Mouse (Mus musculus) heart, postnatal 0 days (tissue): ENCODE measurements at regions not wholly inside any gene's neighbourhood (a gene's known extent, or its start where the extent isn't known, plus 50 kb on each side); places are given as distances from the start of the nearest gene placed in this dataset.

ENCODE experiments used
- ATAC-seq: fragments of 200-750 bp; cut with Nextera tagmentation; 2 replicates; pipeline ENCODE4 v1.8.0; 2017; ENCODE audit warnings: low read depth, moderate number of reproducible peaks, moderate library complexity; ENCODE audit not compliant: insufficient read depth
- DNase-seq: peaks from one replicate; pipeline ENCODE4 v3.0.0-alpha.2; 2016; ENCODE audit warnings: low spot score
- H3K27ac ChIP-seq: fragments of 300-500 bp; sonication (generic); 2 replicates; pipeline ENCODE4 v1.5.1; 2014; ENCODE audit warnings: low read depth, mild to moderate bottlenecking
- H3K27me3 ChIP-seq: fragments of 300-500 bp; sonication (generic); 2 replicates; pipeline ENCODE4 v1.6.1; 2014; ENCODE audit warnings: low read length, mixed read lengths; ENCODE audit not compliant: control insufficient read depth, insufficient read depth
- H3K36me3 ChIP-seq: fragments of 300-500 bp; sonication (generic); replicated peaks from 2 replicates; pipeline ENCODE4 v1.6.1; 2014; ENCODE audit warnings: low read length, mixed read lengths; ENCODE audit not compliant: control insufficient read depth, insufficient read depth
- H3K4me1 ChIP-seq: fragments of 300-500 bp; sonication (generic); 2 replicates; pipeline ENCODE4 v1.6.1; 2014; ENCODE audit warnings: antibody characterized with exemption; ENCODE audit not compliant: control insufficient read depth, insufficient read depth
- H3K4me2 ChIP-seq: fragments of 300-500 bp; sonication (generic); 2 replicates; pipeline ENCODE4 v1.6.1; 2014; ENCODE audit warnings: low read depth, mild to moderate bottlenecking, low read length, moderate library complexity
- H3K4me3 ChIP-seq: fragments of 300-500 bp; sonication (generic); 2 replicates; pipeline ENCODE4 v1.5.1; 2014; ENCODE audit warnings: low read depth, low read length
- H3K9ac ChIP-seq: fragments of 300-500 bp; sonication (generic); replicated peaks from 2 replicates; pipeline ENCODE4 v1.6.1; 2014; ENCODE audit warnings: low read depth, low read length, mixed read lengths
- H3K9me3 ChIP-seq: fragments of 300-500 bp; sonication (generic); replicated peaks from 2 replicates; pipeline ENCODE4 v1.6.1; 2016; ENCODE audit warnings: low read length; ENCODE audit not compliant: control insufficient read depth
- CTCF ChIP-seq: IDR thresholded peaks from 2 replicates; pipeline ENCODE4 v1.5.1; 2016; ENCODE audit warnings: antibody characterized with exemption, control low read depth, low read depth
- EP300 ChIP-seq: IDR thresholded peaks from 2 replicates; pipeline ENCODE4 v1.6.1; 2016; ENCODE audit warnings: antibody characterized with exemption, low read depth
- WGBS: fragments of 180-500 bp; shearing (Covaris S2); extraction: QIAGEN DNeasy Blood & Tissue Kit; methylation state at CpG from one replicate; pipeline ENCODE4 v1.1.7; 2014; 5-methylcytosine and 5-hydroxymethylcytosine counted together

DNA sequence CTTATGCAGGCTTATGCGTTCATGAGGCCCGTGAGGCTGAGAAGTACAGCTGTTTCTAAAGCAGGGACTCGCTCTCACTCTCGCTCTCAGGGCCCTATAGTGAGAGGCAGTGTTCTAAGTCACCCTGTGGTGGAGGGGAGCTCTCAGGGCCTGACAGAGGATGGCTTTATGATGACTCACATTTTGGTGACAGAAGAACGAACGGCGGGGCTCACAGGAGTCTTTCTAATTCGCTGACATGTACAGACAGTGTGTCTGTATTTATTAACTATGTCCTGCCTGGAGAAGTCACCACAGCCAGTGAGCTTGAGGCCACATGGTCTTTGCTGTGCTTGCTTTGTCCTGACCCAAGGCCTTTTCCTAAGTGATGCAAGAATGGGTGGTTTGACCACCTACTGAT lies 118.6 kb upstream of the Pkdcc start:
- ATAC-seq (no peak), DNase-seq (no peak)
- Histone ChIP-seq H3K9me3 (no peaks in the 10 kb centered on the region), H3K27me3 (no peaks in the 10 kb centered on the region), H3K9ac (no peak overlapping the region), H3K4me2 (no peak overlapping the region), H3K4me3 (no peak overlapping the region), H3K36me3 (no peaks in the 10 kb centered on the region), H3K27ac (no peak overlapping the region), H3K4me1 (no peaks in the 10 kb centered on the region)
- WGBS = 40% methylated on average over 8 of the region's 8 CpGs
- no peak for TF ChIP-seq CTCF
- no peak for TF ChIP-seq EP300

DNA sequence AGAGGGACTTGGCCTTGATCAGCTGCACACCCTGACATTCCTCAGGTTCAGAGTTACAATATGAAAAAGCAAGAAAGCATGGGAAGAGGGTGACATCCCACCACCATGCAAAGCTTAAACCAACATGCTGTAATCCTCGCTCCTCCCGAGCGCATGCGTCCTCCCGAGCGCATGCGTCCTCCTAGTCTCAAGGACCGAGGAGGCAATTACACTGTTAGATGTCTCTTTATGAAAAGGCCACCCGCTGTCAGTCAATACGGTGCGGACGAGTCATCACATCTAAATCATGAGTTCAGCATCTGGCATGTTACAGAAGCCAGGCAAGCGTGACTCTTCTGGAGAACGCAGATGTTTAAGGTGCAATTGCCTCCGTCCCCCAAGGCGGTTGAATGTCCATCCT lies 117.1 kb upstream of the Pkdcc start:
- no peak overlapping the region for H3K4me3 ChIP-seq
- no peaks in the 10 kb centered on the region for H3K4me1 ChIP-seq
- no peaks in the 10 kb centered on the region for H3K27me3 ChIP-seq
- no peak for ATAC-seq
- H3K9me3 ChIP-seq = no peaks in the 10 kb centered on the region
- no peak overlapping the region for H3K4me2 ChIP-seq
- DNase-seq = no peak
- TF ChIP-seq EP300 (no peak), CTCF (no peak)
- H3K27ac ChIP-seq = no peak overlapping the region
- no peaks in the 10 kb centered on the region for H3K36me3 ChIP-seq
- WGBS = 90% methylated on average over 16 of the region's 16 CpGs
- no peak overlapping the region for H3K9ac ChIP-seq

DNA sequence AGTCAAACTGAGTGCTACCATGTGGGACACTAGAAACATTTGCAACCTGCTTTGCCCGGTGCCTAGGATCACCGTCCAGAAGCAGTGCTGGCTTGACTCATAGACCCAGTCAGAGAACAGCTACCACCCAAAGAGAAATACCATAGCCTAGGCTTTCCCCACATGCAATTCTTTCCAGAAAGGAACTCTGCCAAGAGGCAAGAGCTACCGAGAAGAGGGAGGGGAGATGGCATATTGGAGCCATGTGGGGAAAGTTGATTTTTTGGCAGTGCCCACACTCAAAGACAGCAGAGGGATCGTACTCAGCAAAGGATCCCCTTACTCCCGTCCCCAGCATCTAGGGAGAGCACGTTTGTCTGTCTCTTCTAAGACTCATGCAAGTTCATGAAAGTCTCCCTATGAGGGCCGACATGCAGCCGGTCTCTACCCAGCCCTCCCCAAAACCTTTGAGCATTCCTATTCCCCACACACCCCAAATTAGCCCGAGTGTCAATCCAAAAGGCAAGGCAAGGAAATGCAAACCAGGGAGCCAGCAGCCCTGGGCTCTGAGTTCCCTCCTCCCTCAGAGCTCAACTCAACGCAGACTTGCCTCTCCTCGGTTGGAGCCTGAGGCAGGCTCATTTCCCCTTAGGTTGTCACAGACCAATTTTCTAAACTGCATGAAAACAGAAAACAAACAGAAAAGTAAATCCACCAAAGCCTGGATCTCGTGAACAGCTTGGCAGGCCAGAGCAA lies 116.2 kb upstream of the Pkdcc start:
- H3K9ac ChIP-seq = no peak overlapping the region
- H3K9me3 ChIP-seq = no peaks in the 10 kb centered on the region
- ATAC-seq = no peak
- no peak overlapping the region for H3K4me3 ChIP-seq
- no peaks in the 10 kb centered on the region for H3K36me3 ChIP-seq
- 76% methylated on average over 12 of the region's 12 CpGs for WGBS
- TF ChIP-seq EP300 = no peak
- no peak for TF ChIP-seq CTCF
- no peak overlapping the region for H3K4me2 ChIP-seq
- H3K27me3 ChIP-seq = no peaks in the 10 kb centered on the region
- no peak overlapping the region for H3K27ac ChIP-seq
- DNase-seq = no peak
- no peaks in the 10 kb centered on the region for H3K4me1 ChIP-seq

DNA sequence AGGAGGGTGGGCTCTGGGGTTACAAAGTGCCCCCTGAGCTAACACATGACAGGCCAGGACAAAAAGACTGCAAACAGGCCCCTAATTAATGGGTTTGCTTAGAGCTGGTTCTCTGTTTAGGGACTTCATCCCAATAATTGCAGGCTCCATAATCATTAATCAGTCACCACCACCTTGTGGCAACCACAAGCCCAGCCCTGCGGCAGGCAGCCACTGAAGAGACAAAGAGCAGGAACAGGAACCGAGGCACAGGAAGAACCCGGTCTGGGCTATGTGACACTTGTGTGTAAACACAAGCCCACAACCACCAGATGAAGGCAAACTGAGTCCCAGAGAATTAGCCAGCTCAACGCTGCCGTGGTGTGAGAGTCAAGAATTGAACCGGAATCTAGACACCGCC lies 114.1 kb upstream of the Pkdcc start:
- no peaks in the 10 kb centered on the region for H3K27me3 ChIP-seq
- no peak overlapping the region for H3K27ac ChIP-seq
- TF ChIP-seq EP300 = no peak
- TF ChIP-seq CTCF = no peak
- no peak overlapping the region for H3K4me2 ChIP-seq
- no peak overlapping the region for H3K9ac ChIP-seq
- H3K36me3 ChIP-seq = no peaks in the 10 kb centered on the region
- WGBS = 80% methylated on average over 7 of the region's 7 CpGs
- no peaks in the 10 kb centered on the region for H3K4me1 ChIP-seq
- no peak overlapping the region for H3K4me3 ChIP-seq
- ATAC-seq (no peak), DNase-seq (no peak)
- H3K9me3 ChIP-seq = no peaks in the 10 kb centered on the region

DNA sequence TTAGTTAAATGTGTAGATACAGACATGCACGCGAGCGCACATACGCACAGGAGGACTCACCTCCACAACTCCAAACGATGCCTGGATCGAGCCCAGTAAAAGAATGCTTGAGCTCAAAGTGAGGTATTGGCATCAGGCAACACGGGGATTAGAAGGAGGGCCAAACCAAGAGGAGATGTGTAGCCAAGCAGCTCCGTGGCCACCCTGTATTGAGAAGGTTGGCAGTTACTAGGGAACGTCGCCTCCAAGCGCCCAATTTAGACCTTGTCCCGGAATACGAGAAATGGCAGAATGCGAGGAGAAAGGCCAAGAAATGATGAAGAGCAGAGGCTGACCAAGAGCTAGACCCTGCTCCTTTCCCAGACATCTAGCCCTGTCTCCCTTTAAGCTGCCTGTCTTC lies 113.3 kb upstream of the Pkdcc start:
- Histone ChIP-seq H3K9ac (no peak overlapping the region), H3K9me3 (no peaks in the 10 kb centered on the region), H3K4me1 (no peaks in the 10 kb centered on the region), H3K4me2 (no peak overlapping the region), H3K27ac (no peak overlapping the region), H3K27me3 (no peaks in the 10 kb centered on the region), H3K4me3 (no peak overlapping the region), H3K36me3 (no peaks in the 10 kb centered on the region)
- ATAC-seq = no peak
- 91% methylated on average over 14 of the region's 14 CpGs for WGBS
- no peak for TF ChIP-seq EP300
- DNase-seq = no peak

DNA sequence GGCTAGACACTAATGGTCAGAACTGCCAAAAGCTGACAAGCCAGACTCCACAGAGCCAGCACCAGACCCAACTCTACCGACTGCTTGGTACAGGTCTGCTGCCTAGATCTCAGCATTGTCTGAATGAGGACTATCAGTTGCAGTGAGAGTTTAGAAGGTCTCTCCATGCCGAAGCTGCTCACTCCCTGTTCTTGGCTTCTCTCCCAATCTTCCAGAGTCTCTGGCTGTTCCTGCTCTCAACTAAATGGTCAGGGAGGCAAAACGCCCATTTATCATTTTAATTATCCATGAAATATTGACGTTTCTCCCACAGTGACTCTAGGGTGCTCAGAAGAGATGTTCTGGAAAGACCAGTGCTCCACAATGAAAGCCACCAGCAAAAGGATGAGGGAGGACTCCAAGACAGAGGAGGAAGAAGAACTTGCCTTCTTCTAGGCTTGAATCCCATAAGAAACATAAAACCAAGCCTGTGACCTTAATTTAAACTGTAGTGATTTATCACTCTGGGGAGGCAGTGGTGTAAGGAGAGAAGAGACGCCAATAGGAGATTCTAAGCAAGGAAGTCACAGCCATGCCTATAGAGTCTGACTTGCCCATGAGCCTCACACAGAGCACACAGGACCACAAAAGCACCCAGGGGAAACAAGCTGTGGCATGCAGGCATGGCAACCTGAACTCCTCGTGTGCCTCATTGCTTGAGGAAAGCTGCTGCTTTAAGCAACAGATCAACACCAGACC lies 112.2 kb upstream of the Pkdcc start:
- Histone ChIP-seq H3K9ac (no peak overlapping the region), H3K9me3 (no peaks in the 10 kb centered on the region), H3K4me1 (no peaks in the 10 kb centered on the region), H3K27me3 (0 out of 2 replicates have a peak, but pooled peaks cover 3% of the 10 kb centered on the region), H3K4me3 (no peak overlapping the region), H3K4me2 (no peak overlapping the region), H3K27ac (no peak overlapping the region), H3K36me3 (no peaks in the 10 kb centered on the region)
- no peak for ATAC-seq
- TF ChIP-seq EP300 = no peak
- no peak for TF ChIP-seq CTCF
- 44% methylated on average over 6 of the region's 6 CpGs for WGBS
- no peak for DNase-seq
